Mouse (Mus musculus) liver, embryonic 14.5 days (tissue): ENCODE data around the gene Cracr2b.

ENCODE experiments used
- CTCF ChIP-seq: IDR thresholded peaks from 2 replicates; pipeline ENCODE4 v1.5.1; 2016; ENCODE audit warnings: antibody characterized with exemption, low read depth, control low read depth
- EP300 ChIP-seq: IDR thresholded peaks from 2 replicates; pipeline ENCODE4 v1.6.1; 2016; ENCODE audit warnings: antibody characterized with exemption, low read depth

DNA sequence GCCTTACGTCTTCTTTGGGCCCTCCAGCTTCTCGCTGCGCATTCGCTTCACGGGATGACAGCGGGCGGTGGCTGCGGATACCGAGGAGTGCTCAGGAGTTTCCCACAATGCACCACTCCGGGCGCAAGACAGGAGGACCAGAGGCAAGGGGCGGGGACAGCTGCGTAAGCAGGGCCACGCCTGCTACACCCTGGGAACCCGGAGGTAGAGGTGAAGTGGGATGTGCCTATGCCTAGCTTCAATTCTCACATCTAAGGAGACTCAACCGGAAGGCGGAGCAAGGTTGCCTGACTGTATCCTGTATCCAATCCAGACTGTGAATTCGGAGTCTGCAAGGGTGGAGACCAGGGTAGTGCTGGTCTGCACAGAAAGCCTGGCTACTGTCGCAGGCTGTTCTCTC lies 31.6 kb upstream of the Cracr2b start, which contains the start of gene Cend1:
- TF ChIP-seq EP300 (no peak), CTCF (no peak)
